Mouse (Mus musculus) forebrain, embryonic 11.5 days (tissue): ENCODE measurements at regions not wholly inside any gene's neighbourhood (a gene's known extent, or its start where the extent isn't known, plus 50 kb on each side); places are given as distances from the start of the nearest gene placed in this dataset.

Source experiments
- ATAC-seq: fragments of 200-750 bp; cut with Nextera tagmentation; replicated peaks from 2 replicates; pipeline ENCODE4 v1.8.0; 2017; ENCODE audit warnings: moderate TSS enrichment; ENCODE audit not compliant: low FRiP score
- DNase-seq: peaks from one replicate; pipeline ENCODE4 v3.0.0-alpha.2; 2017; ENCODE audit warnings: low spot score
- H3K27ac ChIP-seq: fragments of 300-500 bp; sonication (generic); 2 replicates; pipeline ENCODE4 v1.5.1; 2014; ENCODE audit warnings: low read depth, low read length
- H3K27me3 ChIP-seq: fragments of 300-500 bp; sonication (generic); 2 replicates; pipeline ENCODE4 v1.6.1; 2014; ENCODE audit warnings: mild to moderate bottlenecking, low read length, mixed read lengths; ENCODE audit not compliant: control insufficient read depth, insufficient read depth
- H3K36me3 ChIP-seq: fragments of 300-500 bp; sonication (generic); 2 replicates; pipeline ENCODE4 v1.6.1; 2014; ENCODE audit warnings: mild to moderate bottlenecking, low read length, moderate library complexity, mixed read lengths; ENCODE audit not compliant: control insufficient read depth, insufficient read depth
- H3K4me1 ChIP-seq: fragments of 300-500 bp; sonication (generic); replicated peaks from 2 replicates; pipeline ENCODE4 v1.6.1; 2014; ENCODE audit warnings: low read length, mixed read lengths; ENCODE audit not compliant: control insufficient read depth, insufficient read depth
- H3K4me2 ChIP-seq: fragments of 300-500 bp; sonication (generic); 2 replicates; pipeline ENCODE4 v1.6.1; 2014; ENCODE audit warnings: low read depth, mild to moderate bottlenecking, low read length, moderate library complexity, mixed read lengths; ENCODE audit not compliant: severe bottlenecking
- H3K4me3 ChIP-seq: fragments of 300-500 bp; sonication (generic); 2 replicates; pipeline ENCODE4 v1.5.1; 2014; ENCODE audit warnings: low read depth, low read length
- H3K9ac ChIP-seq: fragments of 300-500 bp; sonication (generic); 2 replicates; pipeline ENCODE4 v1.6.1; 2014; ENCODE audit warnings: low read length
- H3K9me3 ChIP-seq: fragments of 300-500 bp; sonication (generic); 2 replicates; pipeline ENCODE4 v1.6.1; 2016; ENCODE audit warnings: low read length, mixed read lengths; ENCODE audit not compliant: control insufficient read depth
- WGBS: fragments of 180-500 bp; shearing (Covaris S2); extraction: QIAGEN DNeasy Blood & Tissue Kit; methylation state at CpG from one replicate; pipeline ENCODE4 v1.1.7; 2014; 5-methylcytosine and 5-hydroxymethylcytosine counted together

- DNase-seq (peak; percentile 64), ATAC-seq (0 out of 2 replicates have a peak, but pooled peaks have one; percentile 24)
- no peak overlapping the region for H3K9ac ChIP-seq
- no peaks in the 10 kb centered on the region for H3K36me3 ChIP-seq
- H3K27me3 ChIP-seq = no peaks in the 10 kb centered on the region
- no peak overlapping the region for H3K27ac ChIP-seq
- H3K4me3 ChIP-seq = no peak overlapping the region
- H3K9me3 ChIP-seq = no peaks in the 10 kb centered on the region
- no peaks in the 10 kb centered on the region for H3K4me1 ChIP-seq
- WGBS = 0% methylated on average over 2 of the region's 2 CpGs
- no peak overlapping the region for H3K4me2 ChIP-seq
These were observed 60.3 kb upstream of the Trabd2b start for GRCm38 (mm10) chr4:114346068-114346747.

- 73% methylated on average over 4 of the region's 4 CpGs for WGBS
- DNase-seq (no peak), ATAC-seq (no peak)
These were observed 59.6 kb upstream of the Trabd2b start for GRCm38 (mm10) chr4:114346884-114347283.

GRCm38 (mm10) chr4:114349601-114350000 lies 56.9 kb upstream of the Trabd2b start:
- H3K9ac ChIP-seq = no peak overlapping the region
- WGBS = 56% methylated on average over 8 of the region's 8 CpGs

More at GRCm38 (mm10) chr4:114346884-114347283, 59.6 kb upstream of the Trabd2b start:
- no peaks in the 10 kb centered on the region for H3K36me3 ChIP-seq
- no peaks in the 10 kb centered on the region for H3K27me3 ChIP-seq
- no peak overlapping the region for H3K27ac ChIP-seq
- H3K9me3 ChIP-seq = no peaks in the 10 kb centered on the region
- H3K4me2 ChIP-seq = no peak overlapping the region
- no peak overlapping the region for H3K4me3 ChIP-seq
- no peak overlapping the region for H3K9ac ChIP-seq
- H3K4me1 ChIP-seq = no peaks in the 10 kb centered on the region

GRCm38 (mm10) chr4:114351282-114351681 lies 55.2 kb upstream of the Trabd2b start:
- no peak overlapping the region for H3K27ac ChIP-seq
- no peak for ATAC-seq

More at GRCm38 (mm10) chr4:114349601-114350000, 56.9 kb upstream of the Trabd2b start:
- DNase-seq (no peak), ATAC-seq (no peak)
- Histone ChIP-seq H3K27me3 (no peaks in the 10 kb centered on the region), H3K9me3 (no peaks in the 10 kb centered on the region), H3K36me3 (no peaks in the 10 kb centered on the region), H3K4me2 (no peak overlapping the region), H3K4me3 (no peak overlapping the region), H3K4me1 (no peaks in the 10 kb centered on the region), H3K27ac (no peak overlapping the region)

GRCm38 (mm10) chr4:114353058-114353457 lies 53.5 kb upstream of the Trabd2b start:
- Histone ChIP-seq H3K27ac (no peak overlapping the region), H3K9me3 (no peaks in the 10 kb centered on the region), H3K4me3 (no peak overlapping the region), H3K36me3 (no peaks in the 10 kb centered on the region), H3K4me1 (0 out of 2 replicates have a peak, but pooled peaks cover 2% of the 10 kb centered on the region), H3K27me3 (no peaks in the 10 kb centered on the region; the same call in 1 of the 2 replicates), H3K4me2 (no peak overlapping the region), H3K9ac (no peak overlapping the region)
- ATAC-seq (no peak), DNase-seq (no peak)
- 84% methylated on average over 2 of the region's 2 CpGs for WGBS

More at GRCm38 (mm10) chr4:114351282-114351681, 55.2 kb upstream of the Trabd2b start:
- Histone ChIP-seq H3K9ac (no peak overlapping the region), H3K36me3 (no peaks in the 10 kb centered on the region), H3K9me3 (no peaks in the 10 kb centered on the region), H3K4me3 (no peak overlapping the region), H3K27me3 (no peaks in the 10 kb centered on the region), H3K4me1 (no peaks in the 10 kb centered on the region), H3K4me2 (no peak overlapping the region)
- no peak for DNase-seq
- 84% methylated on average over 1 of the region's 1 CpGs for WGBS
